ENCODE assay signal across 16 mouse cellular contexts in the genomic region with DNA sequence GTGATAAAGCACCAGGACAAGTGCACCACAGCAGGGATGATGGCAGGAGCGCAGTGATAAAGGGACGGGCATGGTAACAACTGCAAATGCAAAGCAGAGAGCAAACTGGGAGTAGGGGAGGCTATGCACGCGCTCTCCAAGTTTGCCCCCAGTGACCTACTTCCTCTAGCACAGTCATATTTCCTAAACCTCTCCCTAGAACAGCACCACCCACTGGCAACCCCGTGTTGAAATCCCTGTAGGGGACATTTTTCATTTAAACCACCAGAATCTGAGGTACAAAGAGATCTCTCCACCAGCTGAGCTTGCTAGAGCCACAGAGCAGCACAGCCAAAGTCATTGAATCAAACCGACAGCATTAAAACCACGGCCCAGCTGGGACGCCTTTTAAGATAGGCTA. TPM values are rescaled to one million over a fixed set of nuclear protein-coding genes. Genes with fewer than 3 reads are reported as not detected.
DNase-seq lines count a peak whose midpoint lies in the region; ATAC-seq and TF ChIP-seq lines count a peak whose summit lies in the region.
"Had no signal": no experiment of that assay in that cellular context is flagged by ENCODE, and none has a peak within 500 bp of the region (broad histone marks: within the 10 kb centered on the region; RNA-seq: fewer than 3 reads in every experiment).

No protein-coding gene starts in this region.

- no peak overlapping the region for H3K4me3 ChIP-seq in forebrain, embryonic 10.5 days
- H3K4me3 ChIP-seq in forebrain, embryonic 16.5 days (replicated peaks; ENCODE audit: low read length), result no peak overlapping the region
- H3K4me3 ChIP-seq in layer of hippocampus, adult 2 months, result no peak overlapping the region
- no peak overlapping the region; a peak in 1 of 4 replicates for H3K4me3 ChIP-seq in MEL (ENCODE audit: control insufficient read depth in 1 of 2, insufficient read depth in 1 of 2, low read depth in 2 of 2, low read length in 2 of 2)
- H3K4me3 ChIP-seq in liver, embryonic 12.5 days, result peak overlapping the region; percentile 18
- H3K4me3 ChIP-seq: forebrain, embryonic 13.5 days; heart, embryonic 15.5 days; neural tube, embryonic 13.5 days; stomach, embryonic 15.5 days had no signal

- no peaks in the 10 kb centered on the region for H3K9me3 ChIP-seq in forebrain, embryonic 10.5 days
- no peaks in the 10 kb centered on the region for H3K9me3 ChIP-seq in forebrain, embryonic 16.5 days (ENCODE audit: control insufficient read depth, low read length)
- no peaks in the 10 kb centered on the region for H3K9me3 ChIP-seq in MEL (replicated peaks; ENCODE audit: insufficient read depth, low read length)
- H3K9me3 ChIP-seq in liver, embryonic 12.5 days (replicated peaks), result no peaks in the 10 kb centered on the region
- H3K9me3 ChIP-seq: forebrain, embryonic 13.5 days; heart, embryonic 15.5 days; neural tube, embryonic 13.5 days; stomach, embryonic 15.5 days had no signal

- H3K4me1 ChIP-seq in forebrain, embryonic 10.5 days, result peaks cover 10% of the 10 kb centered on the region; the same call in 1 of the 2 replicates
- no peaks in the 10 kb centered on the region for H3K4me1 ChIP-seq in forebrain, embryonic 16.5 days (replicated peaks; ENCODE audit: control insufficient read depth, insufficient read depth, low read length)
- H3K4me1 ChIP-seq in MEL (ENCODE audit: control insufficient read depth in 1 of 2, insufficient read depth in 2 of 2, low read length in 2 of 2), result peaks cover 18 to 49% of the 10 kb centered on the region in 2 experiments
- H3K4me1 ChIP-seq in liver, embryonic 12.5 days, result peaks cover 62% of the 10 kb centered on the region
- H3K4me1 ChIP-seq: forebrain, embryonic 13.5 days; neural tube, embryonic 13.5 days; stomach, embryonic 15.5 days had no signal

- TF ChIP-seq CTCF in layer of hippocampus, adult 2 months (conservative IDR thresholded peaks at IDR 0.05), result peak; percentile 27; the same call in 1 of the 2 replicates
- TF ChIP-seq CTCF in MEL (IDR thresholded peaks at IDR 0.05 in 2 of 3, conservative IDR thresholded peaks at IDR 0.05 in 1 of 3; ENCODE audit: control insufficient read depth in 1 of 3, insufficient read depth in 1 of 3, low read depth in 2 of 3, low read length in 3 of 3, poor library complexity in 1 of 3, severe bottlenecking in 1 of 3), result peak; percentile 18 to 54 (median 22); a peak in 4 of 6 replicates

- no peak for ATAC-seq in forebrain, embryonic 16.5 days
- no peak for ATAC-seq in liver, embryonic 12.5 days

- WGBS in forebrain, embryonic 10.5 days, result 84% methylated on average over 8 of the region's 8 CpGs
- 83% methylated on average over 8 of the region's 8 CpGs for WGBS in forebrain, embryonic 16.5 days
- 46% methylated on average over 8 of the region's 8 CpGs for WGBS in liver, embryonic 12.5 days (ENCODE audit: insufficient replicate concordance)

- TF ChIP-seq EP300 in MEL (IDR thresholded peaks at IDR 0.05; ENCODE audit: low read depth in 1 of 2, low read length in 2 of 2), result no peak

- H3K27ac ChIP-seq in forebrain, embryonic 10.5 days, result no peak overlapping the region
- no peak overlapping the region for H3K27ac ChIP-seq in forebrain, embryonic 16.5 days (ENCODE audit: low read length)
- no peak overlapping the region for H3K27ac ChIP-seq in layer of hippocampus, adult 2 months
- H3K27ac ChIP-seq in MEL (ENCODE audit: control insufficient read depth, low read depth, low read length), result peak overlapping the region; percentile 50
- H3K27ac ChIP-seq in liver, embryonic 12.5 days, result peak overlapping the region; percentile 99
- H3K27ac ChIP-seq: forebrain, embryonic 13.5 days; heart, embryonic 15.5 days; neural tube, embryonic 13.5 days had no signal

- no peak for TF ChIP-seq RAD21 in MEL (IDR thresholded peaks at IDR 0.05; ENCODE audit: low read depth, low read length)

- no peaks in the 10 kb centered on the region for H3K27me3 ChIP-seq in forebrain, embryonic 10.5 days (ENCODE audit: poor library complexity, severe bottlenecking)
- no peaks in the 10 kb centered on the region for H3K27me3 ChIP-seq in forebrain, embryonic 16.5 days (replicated peaks; ENCODE audit: control insufficient read depth, insufficient read depth, low read length)
- H3K27me3 ChIP-seq in MEL (ENCODE audit: control insufficient read depth in 1 of 2, insufficient read depth in 2 of 2, low read length in 2 of 2), result no peaks in the 10 kb centered on the region
- H3K27me3 ChIP-seq in liver, embryonic 12.5 days (replicated peaks), result no peaks in the 10 kb centered on the region
- H3K27me3 ChIP-seq: forebrain, embryonic 13.5 days; heart, embryonic 15.5 days; neural tube, embryonic 13.5 days; stomach, embryonic 15.5 days had no signal

- H3K9ac ChIP-seq in forebrain, embryonic 16.5 days (replicated peaks; ENCODE audit: low read depth, low read length), result no peak overlapping the region
- 0 out of 2 replicates have a peak overlapping the region, but pooled peaks have one; percentile 7 for H3K9ac ChIP-seq in MEL (ENCODE audit: control insufficient read depth, low read depth, low read length, poor library complexity, severe bottlenecking)
- peak overlapping the region; percentile 72 for H3K9ac ChIP-seq in liver, embryonic 12.5 days
- H3K9ac ChIP-seq: heart, embryonic 15.5 days; stomach, embryonic 15.5 days had no signal

- no peak for TF ChIP-seq POLR2A in MEL (IDR thresholded peaks at IDR 0.05; ENCODE audit: control insufficient read depth in 1 of 2, insufficient read depth in 1 of 2, low read depth in 1 of 2, low read length in 2 of 2, poor library complexity in 1 of 2)

- H3K79me2 ChIP-seq in MEL (ENCODE audit: control insufficient read depth, insufficient read depth, low read length, poor library complexity), result no peaks in the 10 kb centered on the region

- no peak overlapping the region for H3K4me2 ChIP-seq in forebrain, embryonic 16.5 days (ENCODE audit: low read length)
- peak overlapping the region; percentile 64 for H3K4me2 ChIP-seq in liver, embryonic 12.5 days
- H3K4me2 ChIP-seq: forebrain, embryonic 13.5 days; heart, embryonic 15.5 days; neural tube, embryonic 13.5 days; stomach, embryonic 15.5 days had no signal

- peak; percentile 12 for DNase-seq in forebrain, embryonic 10.5 days (ENCODE audit: extremely low spot score, low spot score)
- no peak for DNase-seq in layer of hippocampus, adult 2 months (ENCODE audit: low spot score in 2 of 2)
- no peak for DNase-seq in layer of hippocampus, postnatal 14 days (ENCODE audit: low spot score in 2 of 2)
- DNase-seq in MEL (ENCODE audit: low read depth, low spot score), result peak; percentile 48
- DNase-seq in frontal cortex, postnatal 14 days (ENCODE audit: low spot score in 2 of 2), result no peak
- no peak for DNase-seq in kidney, adult 18-20 months
- DNase-seq: adrenal gland, adult 2 months; kidney, adult 8-10 months; layer of hippocampus, adult 9-11 months; right cerebral cortex, postnatal 14 days had no signal

- H3K36me3 ChIP-seq in forebrain, embryonic 10.5 days (replicated peaks), result peaks cover 10% of the 10 kb centered on the region; the same call in 1 of the 2 replicates
- no peaks in the 10 kb centered on the region for H3K36me3 ChIP-seq in forebrain, embryonic 16.5 days (ENCODE audit: control insufficient read depth, insufficient read depth)
- peaks cover 0 to 37% of the 10 kb centered on the region in 2 experiments; a peak in 2 of 4 replicates for H3K36me3 ChIP-seq in MEL (ENCODE audit: control insufficient read depth in 1 of 2, insufficient read depth in 2 of 2, low read length in 2 of 2)
- H3K36me3 ChIP-seq in liver, embryonic 12.5 days, result peaks cover 33% of the 10 kb centered on the region
- H3K36me3 ChIP-seq: heart, embryonic 15.5 days; neural tube, embryonic 13.5 days; stomach, embryonic 15.5 days had no signal

TF ChIP-seq in MEL, 35 proteins besides CTCF, POLR2A, EP300 and RAD21:
- TF ChIP-seq SMC3 (IDR thresholded peaks at IDR 0.05; ENCODE audit: low read depth, low read length) (peak; percentile 11; the same call in 1 of the 2 replicates), MAZ (IDR thresholded peaks at IDR 0.05; ENCODE audit: low read depth, low read length) (no peak), ELF1 (IDR thresholded peaks at IDR 0.05; ENCODE audit: low read depth, low read length) (no peak)

RNA-seq across cellular contexts. Expression of gene Ttc39a, which starts 32.7 kb away (rescaled TPM):
- 4.2 and 4.9 TPM in 2 replicates for polyA plus RNA-seq in forebrain, embryonic 10.5 days (2016; fragmentation: Nextera tagmentation; extraction: Ambion mirVana)
- 0.45 and 0.91 TPM in 2 replicates for polyA plus RNA-seq in forebrain, embryonic 16.5 days (2015; fragmentation: Nextera tagmentation; extraction: Ambion mirVana)
- 1 to 10 TPM; 1.4 to 1.8 TPM for total RNA-seq in layer of hippocampus, adult 2 months (2021)
- 1 to 10 TPM; 1.4 to 2.4 TPM for total RNA-seq in layer of hippocampus, postnatal 14 days (2021)
- 1.8 and 2.8 TPM in 2 replicates for total RNA-seq in MEL (2012; rRNA removed)
- 1 to 10 TPM in 1 of 2 experiments, not detected in 1; 4.2 TPM for polyA plus RNA-seq in MEL (2012; ENCODE audit: insufficient read depth in 1 of 2, insufficient read length in 2 of 2, low read depth in 1 of 2, low replicate concordance in 2 of 2, missing spikeins in 1 of 2)
- 12.9 and 13.7 TPM in 2 replicates for polyA plus RNA-seq in liver, embryonic 12.5 days (2016; fragmentation: Nextera tagmentation; extraction: Ambion mirVana)

RNA-seq across cellular contexts. Expression of gene Rnf11, which starts 45.4 kb away (rescaled TPM):
- 20.6 and 21.0 TPM in 2 replicates for polyA plus RNA-seq in forebrain, embryonic 10.5 days (2016; fragmentation: Nextera tagmentation; extraction: Ambion mirVana)
- 53.2 and 65.6 TPM in 2 replicates for polyA plus RNA-seq in forebrain, embryonic 16.5 days (2015; fragmentation: Nextera tagmentation; extraction: Ambion mirVana)
- 100 to 1,000 TPM; 167 to 177 TPM for total RNA-seq in layer of hippocampus, adult 2 months (2021)
- total RNA-seq in layer of hippocampus, postnatal 14 days (2021), result 100 to 1,000 TPM; 171 to 186 TPM
- 7.9 and 8.7 TPM in 2 replicates for total RNA-seq in MEL (2012; rRNA removed)
- polyA plus RNA-seq in MEL (2012; ENCODE audit: insufficient read depth in 1 of 2, insufficient read length in 2 of 2, low read depth in 1 of 2, low replicate concordance in 2 of 2, missing spikeins in 1 of 2), result 1 to 10 TPM in 1 of 2 experiments, not detected in 1; 8.6 TPM
- polyA plus RNA-seq in liver, embryonic 12.5 days (2016; fragmentation: Nextera tagmentation; extraction: Ambion mirVana), result 41.3 and 44.7 TPM in 2 replicates

Comparison
In these comparisons a context has a peak if more than half of its experiments do, and no peak if none do; other contexts are left out.
1. DNase-seq: peak in forebrain, embryonic 10.5 days (single experiment) and MEL (single experiment); none in layer of hippocampus, adult 2 months (0 of 2), layer of hippocampus, postnatal 14 days (0 of 2), frontal cortex, postnatal 14 days (0 of 2) and kidney, adult 18-20 months (single experiment).
2. H3K27ac ChIP-seq: peak in MEL (single experiment) and liver, embryonic 12.5 days (single experiment); none in forebrain, embryonic 10.5 days (single experiment), forebrain, embryonic 16.5 days (single experiment) and layer of hippocampus, adult 2 months (single experiment).